Mouse (Mus musculus) ES-E14 (cell line): ENCODE measurements around the gene Rcan2. TPM values are rescaled to one million over a fixed set of nuclear protein-coding genes. Genes with fewer than 3 reads are reported as not detected.

Experiments
- DNase-seq: peaks from one replicate; pipeline ENCODE4 v3.0.0-alpha.2; 2013; ENCODE audit warnings: low read depth, low spot score
- H3K27ac ChIP-seq: 2 replicates; pipeline ENCODE4 v1.5.1; 2012; ENCODE audit warnings: low read depth, mild to moderate bottlenecking, low read length, moderate library complexity, mixed read lengths; ENCODE audit not compliant: poor library complexity, insufficient read depth, severe bottlenecking
- H3K36me3 ChIP-seq: 2 replicates; pipeline ENCODE4 v1.6.1; 2012; ENCODE audit warnings: mild to moderate bottlenecking, low read length, moderate library complexity, mixed read lengths; ENCODE audit not compliant: control insufficient read depth, poor library complexity, insufficient read depth, severe bottlenecking
- H3K4me1 ChIP-seq, 2 experiments: fragments of 150-350 bp in 1 of 2; sonication (generic) in 1 of 2; 2 replicates each; pipeline ENCODE4 v1.6.1; 2012; ENCODE audit warnings: low read length in 2 of 2, mild to moderate bottlenecking in 1 of 2, mixed read lengths in 1 of 2; ENCODE audit not compliant: control insufficient read depth in 2 of 2, insufficient read depth in 2 of 2, poor library complexity in 1 of 2
- H3K4me3 ChIP-seq, 2 experiments: fragments of 150-350 bp in 1 of 2; sonication (generic) in 1 of 2; 2 replicates each; pipeline ENCODE4 v1.5.1; 2012; ENCODE audit warnings: low read length in 2 of 2, low read depth in 1 of 2, mild to moderate bottlenecking in 1 of 2, mixed read lengths in 1 of 2; ENCODE audit not compliant: insufficient read depth in 1 of 2, poor library complexity in 1 of 2, severe bottlenecking in 1 of 2
- H3K9ac ChIP-seq: 2 replicates; pipeline ENCODE4 v1.6.1; 2012; ENCODE audit warnings: low read depth, mild to moderate bottlenecking, low read length, mixed read lengths; ENCODE audit not compliant: poor library complexity, insufficient read depth, severe bottlenecking
- H3K9me3 ChIP-seq: fragments of 150-350 bp; sonication (generic); 2 replicates; pipeline ENCODE4 v1.6.1; 2012; ENCODE audit warnings: low read depth, mild to moderate bottlenecking, low read length; ENCODE audit not compliant: control insufficient read depth, insufficient read depth
- CHD2 ChIP-seq: IDR thresholded peaks from 2 replicates; pipeline ENCODE4 v1.6.1; 2014; ENCODE audit warnings: mild to moderate bottlenecking, low read depth, low read length, inconsistent platforms
- HCFC1 ChIP-seq: IDR thresholded peaks from 2 replicates; pipeline ENCODE4 v1.6.1; 2012; ENCODE audit warnings: low read length, inconsistent platforms, borderline replicate concordance; ENCODE audit not compliant: insufficient read depth
- MAFK ChIP-seq: IDR thresholded peaks from 2 replicates; pipeline ENCODE4 v1.6.1; 2014; ENCODE audit warnings: mild to moderate bottlenecking, low read depth, low read length, inconsistent platforms; ENCODE audit not compliant: insufficient read depth
- ZC3H11A ChIP-seq: IDR thresholded peaks from 2 replicates; pipeline ENCODE4 v1.6.1; 2012; ENCODE audit warnings: low read depth, mild to moderate bottlenecking, inconsistent platforms, low read length, borderline replicate concordance
- ZNF384 ChIP-seq: IDR thresholded peaks from 2 replicates; pipeline ENCODE4 v1.6.1; 2012; ENCODE audit warnings: low read depth, low read length, inconsistent platforms
- in situ Hi-C, 2 experiments: fragments of 600-800 bp; cut with MboI; formaldehyde crosslinking; loops; one replicate each; pipeline ENCODE4 v1.15.1; 2025; ENCODE audit warnings: low sequenced_read_pairs in 2 of 2, inconsistent platforms in 1 of 2; ENCODE audit not compliant: unreplicated experiment in 2 of 2
- total RNA-seq: library from RNA; depleted of rRNA; stranded (reverse); fragments of 300-350 nt; gene quantifications from 2 replicates; pipeline ENCODE4 v1.2.3, GENCODE M21; 2012

Gene Rcan2
- total RNA-seq, 1 experiment, result 0.40 TPM

- Histone ChIP-seq H3K4me3 (no peak overlapping the region), H3K27ac (no peak overlapping the region), H3K9me3 (no peaks in the 10 kb centered on the region), H3K4me1 (no peaks in the 10 kb centered on the region), H3K36me3 (no peaks in the 10 kb centered on the region), H3K9ac (no peak overlapping the region)
- no peak for DNase-seq
- in situ Hi-C loops, result no loop called here
- TF ChIP-seq CHD2 (no peak), MAFK (no peak), HCFC1 (no peak), ZNF384 (no peak), ZC3H11A (no peak)
These were observed 276.1 kb downstream of the Rcan2 start for GRCm38 (mm10) chr17:44077146-44077842.

- in situ Hi-C loops, result no loop called here
- no peak overlapping the region for H3K4me3 ChIP-seq
- H3K9me3 ChIP-seq, result no peaks in the 10 kb centered on the region
- TF ChIP-seq MAFK (no peak), ZC3H11A (no peak), HCFC1 (no peak), ZNF384 (no peak), CHD2 (no peak)
- no peak overlapping the region for H3K27ac ChIP-seq
- no peaks in the 10 kb centered on the region for H3K4me1 ChIP-seq
- no peak overlapping the region for H3K9ac ChIP-seq
- no peaks in the 10 kb centered on the region for H3K36me3 ChIP-seq
- no peak for DNase-seq
These were observed 276.7 kb downstream of the Rcan2 start for GRCm38 (mm10) chr17:44077843-44078160.

GRCm38 (mm10) chr17:44078631-44079350 lies 277.6 kb downstream of the Rcan2 start, which contains the start of gene Enpp5:
Enpp5 (plus strand) TSS chr17:44078813.
- Histone ChIP-seq H3K4me3 (peak within 1 kb of the TSS; percentile 81), H3K36me3 (no peaks in the 10 kb centered on the region), H3K9me3 (no peaks in the 10 kb centered on the region), H3K27ac (no peak within 1 kb of the TSS), H3K9ac (peak within 1 kb of the TSS; percentile 71), H3K4me1 (no peaks in the 10 kb centered on the region)
- in situ Hi-C loops, result no loop called here
- TF ChIP-seq CHD2 (peak; percentile 73; the same call in 1 of the 2 replicates), HCFC1 (no peak)
- DNase-seq, result peak; percentile 68

- no peak for DNase-seq
- H3K4me1 ChIP-seq, result no peaks in the 10 kb centered on the region
- TF ChIP-seq CHD2 (no peak), HCFC1 (no peak), MAFK (no peak), ZNF384 (no peak), ZC3H11A (no peak)
- in situ Hi-C loops, result no loop called here
- no peaks in the 10 kb centered on the region for H3K36me3 ChIP-seq
- no peaks in the 10 kb centered on the region for H3K9me3 ChIP-seq
- no peak overlapping the region for H3K9ac ChIP-seq
- H3K4me3 ChIP-seq, result no peak overlapping the region
- no peak overlapping the region for H3K27ac ChIP-seq
These were observed 282.0 kb downstream of the Rcan2 start for GRCm38 (mm10) chr17:44083156-44083555.
